Mouse (Mus musculus): ENCODE measurements around the gene Evpl.

- TF ChIP-seq GATA1 (IDR thresholded peaks at IDR 0.05; ENCODE audit: low read length) (no peak), TAL1 (IDR thresholded peaks at IDR 0.05; ENCODE audit: low read length) (no peak)
Observed at GRCm38 (mm10) chr11:116198639-116199531, 39.0 kb downstream of the Evpl start, which contains the start of the genes Ten1 and Acox1.
